Mouse (Mus musculus) kidney, postnatal 0 days (tissue): ENCODE measurements at regions not wholly inside any gene's neighbourhood (a gene's known extent, or its start where the extent isn't known, plus 50 kb on each side); places are given as distances from the start of the nearest gene placed in this dataset.
A peak's percentile ranks its signal among the peaks of the same experiment; 100 is the strongest.

Source experiments
- ATAC-seq: fragments of 200-750 bp; cut with Nextera tagmentation; replicated peaks from 2 replicates; pipeline ENCODE4 v1.8.0; 2017; ENCODE audit warnings: low read depth, moderate number of reproducible peaks, moderate TSS enrichment, moderate library complexity; ENCODE audit not compliant: low FRiP score
- DNase-seq: peaks from one replicate; pipeline ENCODE4 v3.0.0-alpha.2; 2016; ENCODE audit warnings: low spot score
- H3K27ac ChIP-seq: fragments of 300-500 bp; sonication (generic); 2 replicates; pipeline ENCODE4 v1.5.1; 2014; ENCODE audit warnings: mild to moderate bottlenecking
- H3K27me3 ChIP-seq: fragments of 300-500 bp; sonication (generic); 2 replicates; pipeline ENCODE4 v1.6.1; 2014; ENCODE audit warnings: low read length, mixed read lengths; ENCODE audit not compliant: insufficient read depth
- H3K36me3 ChIP-seq: fragments of 300-500 bp; sonication (generic); 2 replicates; pipeline ENCODE4 v1.6.1; 2014; ENCODE audit warnings: low read length, mixed read lengths; ENCODE audit not compliant: insufficient read depth
- H3K4me1 ChIP-seq: fragments of 300-500 bp; sonication (generic); replicated peaks from 2 replicates; pipeline ENCODE4 v1.6.1; 2014; ENCODE audit warnings: antibody characterized with exemption, low read length, mixed read lengths; ENCODE audit not compliant: insufficient read depth
- H3K4me2 ChIP-seq: fragments of 300-500 bp; sonication (generic); 2 replicates; pipeline ENCODE4 v1.6.1; 2014; ENCODE audit warnings: mild to moderate bottlenecking, low read length, moderate library complexity, mixed read lengths
- H3K4me3 ChIP-seq: fragments of 300-500 bp; sonication (generic); replicated peaks from 2 replicates; pipeline ENCODE4 v1.5.1; 2014; ENCODE audit warnings: low read depth, low read length
- H3K9ac ChIP-seq: fragments of 300-500 bp; sonication (generic); 2 replicates; pipeline ENCODE4 v1.6.1; 2014; ENCODE audit warnings: low read depth, low read length
- H3K9me3 ChIP-seq: fragments of 300-500 bp; sonication (generic); replicated peaks from 2 replicates; pipeline ENCODE4 v1.6.1; 2016; ENCODE audit warnings: low read length, inconsistent platforms, mixed read lengths
- CTCF ChIP-seq: IDR thresholded peaks from 2 replicates; pipeline ENCODE4 v1.5.1; 2016; ENCODE audit warnings: antibody characterized with exemption, low read depth, mild to moderate bottlenecking, moderate library complexity
- WGBS: fragments of 180-500 bp; shearing (Covaris S2); extraction: QIAGEN DNeasy Blood & Tissue Kit; methylation state at CpG from one replicate; pipeline ENCODE4 v1.1.7; 2014; 5-methylcytosine and 5-hydroxymethylcytosine counted together

- Histone ChIP-seq H3K27me3 (no peaks in the 10 kb centered on the region), H3K4me1 (peaks cover 16% of the 10 kb centered on the region), H3K4me3 (no peak overlapping the region), H3K9me3 (no peaks in the 10 kb centered on the region), H3K36me3 (no peaks in the 10 kb centered on the region), H3K27ac (no peak overlapping the region), H3K4me2 (no peak overlapping the region), H3K9ac (no peak overlapping the region)
- ATAC-seq (no peak), DNase-seq (no peak)
- 73% methylated on average over 9 of the region's 9 CpGs for WGBS
- TF ChIP-seq CTCF: no peak
Observed at GRCm38 (mm10) chr1:177637061-177637460, 92.6 kb upstream of the 1700016C15Rik start.

- no peak overlapping the region for H3K27ac ChIP-seq
- no peaks in the 10 kb centered on the region for H3K9me3 ChIP-seq
- no peak overlapping the region for H3K4me3 ChIP-seq
- ATAC-seq (no peak), DNase-seq (peak; percentile 25)
- H3K4me1 ChIP-seq: peaks cover 16% of the 10 kb centered on the region
- TF ChIP-seq CTCF: no peak
- no peak overlapping the region for H3K9ac ChIP-seq
- H3K27me3 ChIP-seq: no peaks in the 10 kb centered on the region
- no peaks in the 10 kb centered on the region for H3K36me3 ChIP-seq
- 33% methylated on average over 10 of the region's 10 CpGs for whole genome bisulfite sequencing
- H3K4me2 ChIP-seq: no peak overlapping the region
Observed at GRCm38 (mm10) chr1:177638381-177638780, 91.2 kb upstream of the 1700016C15Rik start.

- Histone ChIP-seq H3K9me3 (no peaks in the 10 kb centered on the region), H3K4me3 (no peak overlapping the region), H3K9ac (no peak overlapping the region), H3K4me2 (no peak overlapping the region), H3K4me1 (peaks cover 16% of the 10 kb centered on the region), H3K36me3 (no peaks in the 10 kb centered on the region), H3K27ac (0 out of 2 replicates have a peak overlapping the region, but pooled peaks have one; percentile 25), H3K27me3 (no peaks in the 10 kb centered on the region)
- no peak for TF ChIP-seq CTCF
- ATAC-seq (no peak), DNase-seq (peak; percentile 58)
- 25% methylated on average over 20 of the region's 20 CpGs for WGBS
Observed at GRCm38 (mm10) chr1:177639931-177640846, 89.4 kb upstream of the 1700016C15Rik start.

GRCm38 (mm10) chr1:177642712-177643467, 86.7 kb upstream of the 1700016C15Rik start:
- ATAC-seq (peak; percentile 88), DNase-seq (peak; percentile 40)
- Histone ChIP-seq H3K36me3 (no peaks in the 10 kb centered on the region), H3K27me3 (no peaks in the 10 kb centered on the region), H3K9ac (no peak overlapping the region), H3K4me2 (no peak overlapping the region), H3K9me3 (no peaks in the 10 kb centered on the region), H3K4me1 (peaks cover 16% of the 10 kb centered on the region), H3K27ac (peak overlapping the region; percentile 36; the same call in 1 of the 2 replicates), H3K4me3 (no peak overlapping the region)
- 48% methylated on average over 10 of the region's 10 CpGs for WGBS
- TF ChIP-seq CTCF: no peak

GRCm38 (mm10) chr1:177643662-177644061, 86.0 kb upstream of the 1700016C15Rik start:
- WGBS: 85% methylated on average over 3 of the region's 3 CpGs

GRCm38 (mm10) chr1:177644214-177644613, 85.4 kb upstream of the 1700016C15Rik start:
- H3K27ac ChIP-seq: no peak overlapping the region
- no peak overlapping the region for H3K4me2 ChIP-seq
- TF ChIP-seq CTCF: no peak
- H3K4me3 ChIP-seq: no peak overlapping the region
- no peaks in the 10 kb centered on the region for H3K27me3 ChIP-seq
- no peak for DNase-seq
- no peak overlapping the region for H3K9ac ChIP-seq
- no peaks in the 10 kb centered on the region for H3K36me3 ChIP-seq
- 77% methylated on average over 4 of the region's 4 CpGs for WGBS
- H3K9me3 ChIP-seq: no peaks in the 10 kb centered on the region
- H3K4me1 ChIP-seq: peaks cover 11% of the 10 kb centered on the region
- ATAC-seq: no peak

More at GRCm38 (mm10) chr1:177643662-177644061, 86.0 kb upstream of the 1700016C15Rik start:
- no peak for DNase-seq
- peaks cover 13% of the 10 kb centered on the region for H3K4me1 ChIP-seq
- no peak overlapping the region for H3K4me2 ChIP-seq
- H3K9me3 ChIP-seq: no peaks in the 10 kb centered on the region
- no peaks in the 10 kb centered on the region for H3K27me3 ChIP-seq
- no peak for ATAC-seq
- TF ChIP-seq CTCF: no peak
- no peaks in the 10 kb centered on the region for H3K36me3 ChIP-seq
- no peak overlapping the region for H3K4me3 ChIP-seq
- H3K27ac ChIP-seq: no peak overlapping the region
- H3K9ac ChIP-seq: no peak overlapping the region
